Mouse (Mus musculus) liver, embryonic 12.5 days (tissue): ENCODE measurements around the gene Lactb. TPM values are rescaled to one million over a fixed set of nuclear protein-coding genes. Genes with fewer than 3 reads are reported as not detected.
A peak's percentile ranks its signal among the peaks of the same experiment; 100 is the strongest.

ENCODE experiments used
- ATAC-seq: fragments of 200-750 bp; cut with Nextera tagmentation; 2 replicates; pipeline ENCODE4 v1.8.0; 2017; ENCODE audit warnings: moderate number of reproducible peaks, mild to moderate bottlenecking, moderate library complexity
- H3K27ac ChIP-seq: fragments of 300-500 bp; sonication (generic); 2 replicates; pipeline ENCODE4 v1.5.1; 2016; ENCODE audit warnings: mild to moderate bottlenecking
- H3K27me3 ChIP-seq: fragments of 300-500 bp; sonication (generic); replicated peaks from 2 replicates; pipeline ENCODE4 v1.6.1; 2016; ENCODE audit warnings: mild to moderate bottlenecking, moderate library complexity
- H3K36me3 ChIP-seq: fragments of 300-500 bp; sonication (generic); 2 replicates; pipeline ENCODE4 v1.6.1; 2016; ENCODE audit warnings: mild to moderate bottlenecking, moderate library complexity
- H3K4me1 ChIP-seq: fragments of 300-500 bp; sonication (generic); 2 replicates; pipeline ENCODE4 v1.6.1; 2016
- H3K4me2 ChIP-seq: fragments of 300-500 bp; sonication (generic); 2 replicates; pipeline ENCODE4 v1.6.1; 2016; ENCODE audit warnings: mild to moderate bottlenecking, moderate library complexity
- H3K4me3 ChIP-seq: fragments of 300-500 bp; sonication (generic); 2 replicates; pipeline ENCODE4 v1.5.1; 2016; ENCODE audit warnings: mild to moderate bottlenecking, moderate library complexity
- H3K9ac ChIP-seq: fragments of 300-500 bp; sonication (generic); 2 replicates; pipeline ENCODE4 v1.6.1; 2016; ENCODE audit warnings: mild to moderate bottlenecking, moderate library complexity
- H3K9me3 ChIP-seq: fragments of 300-500 bp; sonication (generic); replicated peaks from 2 replicates; pipeline ENCODE4 v1.6.1; 2016; ENCODE audit warnings: mild to moderate bottlenecking, moderate library complexity
- WGBS: fragments of 180-500 bp; shearing (Covaris S2); methylation state at CpG from one replicate; pipeline ENCODE4 v1.1.7; 2016; ENCODE audit not compliant: insufficient replicate concordance; 5-methylcytosine and 5-hydroxymethylcytosine counted together
- polyA plus RNA-seq: library from polyadenylated mRNA; unstranded; fragments of >200 nt; fragmentation: Nextera tagmentation; extraction: Ambion mirVana; gene quantifications from 2 replicates; pipeline ENCODE4 v1.2.1, GENCODE M21; 2016

Gene Lactb
- polyA plus RNA-seq, 1 experiment from 2014 or later = 9.4 TPM

DNA sequence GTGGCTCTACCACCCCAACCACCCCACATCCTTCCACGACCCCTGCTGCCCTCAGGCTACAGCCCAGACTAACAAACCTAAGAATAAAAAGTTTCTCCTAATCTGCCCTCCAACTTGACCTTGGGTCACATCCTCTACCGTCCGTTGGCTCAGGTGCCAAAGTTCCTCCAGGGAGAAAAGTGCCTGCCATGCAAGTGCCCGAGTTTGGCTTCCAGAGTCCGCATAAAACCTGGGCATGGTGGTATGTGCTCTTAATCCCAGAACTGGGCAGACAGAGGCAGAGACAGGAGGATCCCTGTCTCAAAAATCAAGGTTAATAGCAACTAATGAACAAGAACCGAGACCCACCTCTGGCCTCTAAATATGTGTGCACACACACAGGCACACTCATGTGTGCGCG is 68.2 kb downstream of the Lactb start:
- H3K36me3 ChIP-seq = peaks cover 62% of the 10 kb centered on the region
- H3K4me3 ChIP-seq = no peak overlapping the region
- no peaks in the 10 kb centered on the region for H3K27me3 ChIP-seq
- H3K9ac ChIP-seq = no peak overlapping the region
- WGBS = 84% methylated on average over 8 of the region's 8 CpGs
- H3K4me1 ChIP-seq = peaks cover 75% of the 10 kb centered on the region
- H3K27ac ChIP-seq = no peak overlapping the region
- no peak overlapping the region for H3K4me2 ChIP-seq
- H3K9me3 ChIP-seq = no peaks in the 10 kb centered on the region
- ATAC-seq = no peak

DNA sequence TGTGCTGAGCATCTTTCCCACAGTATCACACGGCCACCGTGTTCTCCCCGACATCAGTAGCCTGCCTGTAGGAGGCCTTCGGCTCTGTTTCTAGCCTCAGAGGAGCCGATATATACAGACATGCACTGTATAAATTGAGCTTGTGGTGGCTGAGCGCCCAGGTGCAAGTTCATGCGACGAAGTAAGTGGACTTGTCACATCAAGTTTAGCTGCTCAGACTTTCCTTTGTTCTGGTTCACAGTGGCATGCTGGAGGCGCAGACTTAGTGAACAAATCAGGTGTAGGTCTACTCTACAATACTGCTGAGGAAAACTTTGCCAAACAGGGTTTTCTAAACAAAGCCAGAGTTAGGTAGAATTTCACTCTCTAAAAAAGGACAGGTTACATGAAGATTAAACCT is 69.3 kb downstream of the Lactb start:
- Histone ChIP-seq H3K4me3 (no peak overlapping the region), H3K36me3 (peaks cover 64% of the 10 kb centered on the region), H3K9ac (0 out of 2 replicates have a peak overlapping the region, but pooled peaks have one; percentile 17), H3K4me1 (peaks cover 66% of the 10 kb centered on the region), H3K27ac (0 out of 2 replicates have a peak overlapping the region, but pooled peaks have one; percentile 20), H3K27me3 (no peaks in the 10 kb centered on the region), H3K4me2 (no peak overlapping the region), H3K9me3 (no peaks in the 10 kb centered on the region)
- no peak for ATAC-seq
- 90% methylated on average over 9 of the region's 9 CpGs for WGBS

Other genes starting within 250 kb of the Lactb start
- 1.4 and 2.4 TPM in 2 replicates for gene Aph1b, start 180.0 kb downstream of the Lactb start, polyA plus RNA-seq
- 0.07 and 0.15 TPM in 2 replicates for gene Gm10647, start 178.4 kb downstream of the Lactb start, polyA plus RNA-seq
- 0.87 and 1.3 TPM in 2 replicates for gene Aph1c, start 140.8 kb downstream of the Lactb start, polyA plus RNA-seq
- gene Rab8b, start 55.8 kb downstream of the Lactb start, polyA plus RNA-seq = 39.4 and 42.2 TPM in 2 replicates
- gene Rps27l, start 29.4 kb downstream of the Lactb start, polyA plus RNA-seq = 702 and 744 TPM in 2 replicates
- 214 and 225 TPM in 2 replicates for gene Tpm1, start 73.9 kb upstream of the Lactb start, polyA plus RNA-seq